Mouse (Mus musculus): Measurements from ENCODE around the gene Kcnip2. TPM values are rescaled to one million over a fixed set of nuclear protein-coding genes. Genes with fewer than 3 reads are reported as not detected.

Kcnip2 gene
- total RNA-seq, 2 experiments from 2014 or later = 0.09 TPM; not detected in 1

DNA sequence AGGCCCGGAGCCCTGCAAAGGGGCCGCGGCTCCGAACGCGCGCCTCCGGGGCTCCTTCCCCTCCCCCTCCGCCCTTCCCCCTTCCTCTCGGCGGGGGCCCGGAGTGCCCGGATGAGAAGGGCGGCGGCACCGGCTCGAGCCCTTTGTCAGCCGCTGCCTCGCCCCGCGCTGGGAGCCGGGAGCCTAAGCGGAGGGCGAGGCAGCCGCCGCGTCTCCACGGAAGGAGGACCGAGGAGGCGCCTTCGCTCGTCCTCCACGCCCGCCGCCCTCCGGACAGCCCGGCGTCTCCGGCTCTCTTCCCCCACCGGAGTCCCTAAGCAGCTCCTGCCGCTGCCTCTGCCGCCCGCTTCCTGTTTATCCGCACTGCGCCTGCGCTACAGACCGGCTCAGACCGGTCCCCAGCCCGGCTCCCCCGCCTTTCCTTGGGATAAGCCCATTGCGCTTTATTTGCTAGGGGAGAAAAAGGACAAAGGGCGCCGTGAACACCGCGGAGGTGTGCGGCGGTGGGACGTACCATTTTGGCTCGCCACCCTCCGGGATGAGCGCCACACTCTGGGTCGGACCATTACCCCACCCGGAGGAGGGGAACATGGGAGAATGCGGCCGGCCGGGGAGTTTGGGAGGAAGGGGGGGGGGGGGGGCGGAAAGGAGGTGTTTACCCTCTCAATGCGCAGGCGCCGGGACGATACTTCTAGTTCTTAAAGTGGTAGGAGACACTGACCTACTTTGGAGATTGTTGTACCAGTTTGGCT, 32.5 kb downstream of the Kcnip2 start, which contains the start of gene Mgea5:
TSS of gene Mgea5 (minus strand) at position 657 of the 752 bp plus-strand sequence.
- peak; percentile 95 for ATAC-seq (ENCODE audit: poor library complexity, severe bottlenecking)

- peak; percentile 46 for ATAC-seq (ENCODE audit: poor library complexity, severe bottlenecking)
These were observed 33.4 kb downstream of the Kcnip2 start for GRCm38 (mm10) chr19:45782315-45783001.

DNA sequence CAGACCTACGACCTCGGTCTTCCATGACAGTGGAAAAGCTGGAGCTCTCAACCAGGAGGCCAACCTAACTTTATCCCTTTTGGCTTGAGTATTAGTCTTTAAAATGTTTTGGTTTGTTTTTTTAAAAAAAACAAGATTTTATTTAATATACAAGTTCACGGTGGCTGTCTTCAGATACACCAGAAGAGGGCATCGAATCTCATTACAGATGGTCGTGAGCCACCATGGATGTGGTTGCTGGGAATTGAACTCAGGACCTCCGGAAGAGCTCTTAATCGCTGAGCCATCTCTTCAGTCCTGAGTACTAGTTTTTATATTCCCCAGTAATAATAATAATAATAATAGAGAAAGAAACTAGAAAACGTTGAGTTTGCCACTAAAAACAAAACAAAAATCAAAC, 34.2 kb downstream of the Kcnip2 start:
- no peak for ATAC-seq (ENCODE audit: poor library complexity, severe bottlenecking)

GRCm38 (mm10) chr19:45780350-45780915, 35.4 kb downstream of the Kcnip2 start:
- no peak for ATAC-seq (ENCODE audit: poor library complexity, severe bottlenecking)

DNA sequence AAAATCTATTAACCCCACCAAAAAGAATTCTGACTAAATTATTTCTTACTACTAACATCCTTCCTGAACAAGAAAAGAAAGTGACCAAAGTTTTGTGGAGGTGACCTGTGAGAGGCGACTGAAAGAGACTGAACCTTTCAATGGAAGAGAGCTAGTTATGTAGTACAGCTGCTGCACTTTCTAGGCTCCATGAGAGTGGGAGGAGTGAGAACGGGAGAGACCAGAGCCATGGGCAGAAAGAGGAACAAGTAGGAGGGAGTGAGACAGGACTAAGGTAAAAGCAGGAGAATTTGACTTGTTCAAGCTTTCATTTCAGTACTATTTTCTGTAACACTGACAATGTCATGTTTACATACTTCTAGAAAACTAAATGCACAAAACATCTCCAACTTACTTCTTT, 40.4 kb downstream of the Kcnip2 start:
- no peak for ATAC-seq (ENCODE audit: poor library complexity, severe bottlenecking)

DNA sequence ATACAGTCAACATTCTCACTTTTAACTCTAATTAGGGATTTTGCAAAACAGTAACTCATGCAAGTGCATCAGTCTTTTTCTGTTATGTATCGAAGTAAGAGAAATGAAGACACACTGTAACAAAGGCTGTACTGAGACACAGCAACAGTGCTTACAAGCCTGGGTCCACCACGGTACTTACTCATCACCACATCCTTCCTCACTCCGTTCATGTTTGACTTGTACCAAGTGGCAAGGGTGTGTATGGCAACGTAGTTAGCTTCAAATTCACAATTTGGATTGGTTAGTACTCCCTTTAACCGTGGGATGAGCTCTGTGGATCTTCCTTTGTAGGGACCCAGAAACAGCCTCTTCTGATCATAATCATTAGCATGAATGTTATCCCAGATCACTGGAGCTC, 44.4 kb downstream of the Kcnip2 start:
- ATAC-seq (ENCODE audit: poor library complexity, severe bottlenecking) = no peak

- ATAC-seq (ENCODE audit: poor library complexity, severe bottlenecking) = no peak
These were observed 55.1 kb downstream of the Kcnip2 start for GRCm38 (mm10) chr19:45760810-45761209.

GRCm38 (mm10) chr19:45758671-45759070, 57.2 kb downstream of the Kcnip2 start:
- ATAC-seq (ENCODE audit: poor library complexity, severe bottlenecking) = no peak

DNA sequence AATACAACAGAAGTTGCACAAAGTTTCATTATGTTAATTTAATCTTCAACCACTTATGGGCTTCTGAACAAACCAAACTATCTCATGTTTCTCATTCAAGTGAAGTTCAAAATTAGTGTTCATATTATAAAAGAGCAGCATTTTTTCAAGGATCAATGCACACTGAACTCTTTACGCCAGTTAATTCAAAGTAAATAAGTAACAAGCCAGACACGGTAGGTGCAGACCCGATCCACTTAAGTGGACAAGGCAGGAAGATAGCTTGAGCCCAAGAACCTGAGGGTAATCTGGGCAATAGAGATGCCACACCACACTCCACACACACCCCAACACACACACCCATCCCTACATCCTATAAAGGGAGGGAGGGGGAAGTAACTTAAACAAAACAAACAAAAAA, 62.3 kb downstream of the Kcnip2 start:
- ATAC-seq (ENCODE audit: poor library complexity, severe bottlenecking) = no peak

DNA sequence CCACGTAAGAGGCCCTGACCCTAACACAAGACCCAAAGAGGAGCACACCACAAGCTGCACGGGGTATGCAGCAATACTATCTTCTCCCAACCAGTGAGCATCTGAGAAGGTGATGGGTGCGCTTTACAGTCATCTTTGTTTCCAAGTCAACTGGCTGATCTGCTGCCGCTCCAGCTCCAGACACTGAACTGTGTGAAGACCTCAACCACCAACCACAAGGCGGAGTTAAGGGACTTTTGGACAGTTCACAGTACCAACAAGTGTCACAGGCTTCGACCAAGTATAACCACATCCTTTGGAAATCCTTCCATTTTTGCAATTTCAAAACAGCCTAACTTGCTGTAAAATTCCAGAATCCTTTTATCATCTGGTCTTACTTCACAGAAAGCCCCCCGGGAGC, 64.0 kb downstream of the Kcnip2 start:
- ATAC-seq (ENCODE audit: poor library complexity, severe bottlenecking) = no peak

DNA sequence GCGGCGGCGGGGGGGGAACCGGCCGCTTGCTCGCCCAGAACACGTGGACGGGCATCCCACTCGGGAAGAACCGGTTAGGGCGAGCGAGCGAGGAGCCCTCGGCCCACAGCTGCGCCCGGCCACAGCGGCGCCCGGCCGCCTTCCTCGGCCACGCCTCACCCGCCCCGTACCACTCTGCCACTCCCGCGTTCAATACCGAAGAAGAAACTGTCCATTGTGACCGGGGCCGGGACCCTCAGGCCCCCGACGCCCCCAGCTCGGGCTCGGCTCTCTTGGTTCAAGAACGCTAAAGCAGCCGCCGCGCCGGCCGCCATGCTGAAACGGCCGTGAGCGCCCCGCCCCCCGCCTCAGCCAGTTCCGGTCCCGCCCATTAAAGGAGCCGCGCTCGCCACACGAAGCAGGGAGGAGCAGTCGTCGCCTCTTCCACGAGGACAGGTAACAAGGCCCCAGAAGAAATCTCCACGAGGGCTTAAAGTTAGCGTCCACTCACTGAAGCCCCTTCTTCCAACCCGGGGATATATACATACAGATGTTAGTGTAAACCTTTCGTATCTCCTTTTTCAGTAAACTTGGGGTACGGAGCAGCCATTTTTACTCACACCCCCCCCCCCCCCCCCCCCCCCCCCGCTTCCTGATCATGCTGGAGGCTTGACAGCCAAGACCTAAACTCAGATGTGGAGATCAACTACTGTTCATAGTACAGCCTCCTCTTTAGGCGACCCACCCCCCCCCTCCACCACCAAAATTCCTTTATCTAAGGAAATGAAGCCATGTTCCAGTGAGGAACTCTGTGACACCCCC, 66.4 kb downstream of the Kcnip2 start, which contains the start of gene Npm3:
TSS of gene Npm3 (minus strand) at position 349 of the 801 bp plus-strand sequence.
- ATAC-seq (ENCODE audit: poor library complexity, severe bottlenecking) = peak; percentile 79

DNA sequence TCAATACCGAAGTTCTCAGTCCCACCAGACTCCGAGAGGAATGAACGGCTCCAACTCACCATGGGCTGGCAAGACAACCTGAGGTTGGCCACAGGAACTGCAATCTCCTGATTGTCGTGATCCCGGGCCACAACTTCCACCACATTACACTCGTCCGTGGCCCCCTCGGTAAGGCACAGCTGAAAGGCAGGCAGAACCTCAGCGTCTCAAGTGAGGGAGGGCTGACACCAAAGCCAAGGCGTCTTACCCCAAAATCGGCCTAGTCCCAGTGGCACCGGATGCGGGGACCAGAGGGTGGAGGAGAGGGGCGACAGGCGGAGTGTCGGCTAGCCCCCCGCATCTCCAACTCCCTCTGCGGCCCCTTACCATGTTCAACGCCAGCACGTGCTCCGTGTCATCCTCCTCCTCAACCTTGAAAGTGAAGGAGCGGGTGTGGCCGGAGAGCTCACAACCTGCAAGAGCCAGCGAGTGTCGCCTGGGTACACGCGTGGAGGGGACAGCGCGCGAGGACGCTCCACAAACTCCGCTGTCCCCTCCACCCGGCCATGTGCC, 67.1 kb downstream of the Kcnip2 start:
- ATAC-seq (ENCODE audit: poor library complexity, severe bottlenecking) = no peak

DNA sequence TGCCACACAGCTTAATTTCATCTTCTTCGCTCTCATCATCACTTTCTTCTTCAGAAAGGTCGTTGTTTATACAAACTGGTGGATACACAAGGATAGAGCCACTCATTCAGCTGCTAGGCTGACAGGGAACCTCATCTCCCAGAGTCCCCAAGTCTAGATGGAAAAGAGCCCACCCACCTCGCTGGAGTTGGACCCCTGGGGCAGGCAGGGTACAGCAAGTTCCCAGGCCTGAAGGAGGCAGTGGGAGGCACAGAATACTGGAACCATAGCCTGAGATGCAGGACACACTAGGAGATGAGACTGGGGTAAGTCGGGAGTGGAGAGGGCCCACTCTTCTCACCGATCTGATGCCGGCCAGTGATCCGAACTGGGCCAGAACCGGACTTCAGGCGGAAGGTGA, 67.7 kb downstream of the Kcnip2 start:
- ATAC-seq (ENCODE audit: poor library complexity, severe bottlenecking) = no peak

DNA sequence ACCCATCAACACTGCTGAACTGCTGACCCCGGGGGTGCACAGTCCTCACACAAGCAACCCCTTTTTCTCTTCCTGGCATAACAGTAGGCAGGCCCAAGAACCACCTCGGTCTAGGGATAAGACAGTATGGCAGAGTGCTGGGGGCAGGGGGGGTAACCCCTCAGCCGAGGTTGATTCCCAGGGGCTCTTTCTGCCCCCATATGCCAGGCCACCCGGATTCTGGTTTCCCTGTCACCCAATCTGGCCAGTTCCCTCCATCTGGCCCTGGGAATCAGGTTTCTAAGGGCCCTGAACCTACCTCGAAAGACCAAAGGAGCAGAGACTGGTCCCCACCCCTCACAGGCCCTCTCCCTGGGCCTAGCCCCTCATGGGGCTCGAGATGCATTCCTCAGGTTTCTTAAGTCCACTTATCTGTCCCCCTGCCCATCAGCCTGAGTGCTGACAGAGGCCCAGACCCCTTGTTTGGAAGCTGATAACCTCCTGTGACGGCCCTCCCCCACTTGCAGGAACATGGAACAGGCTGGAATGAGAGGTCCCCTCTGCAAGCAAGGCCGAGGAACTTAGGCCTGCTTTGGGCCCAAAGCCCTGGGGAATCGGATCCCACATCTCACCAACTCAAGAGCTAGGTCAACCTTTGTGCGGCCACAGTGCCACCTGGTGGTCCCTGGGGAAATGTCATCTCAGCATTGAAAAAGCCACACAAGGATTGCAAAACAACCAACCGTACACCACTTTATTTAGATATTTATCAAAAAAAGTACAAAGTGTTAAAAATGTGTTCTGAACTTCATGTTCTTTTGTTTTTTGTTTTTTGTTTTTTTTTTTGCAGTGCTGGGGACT, 68.6 kb downstream of the Kcnip2 start:
- peak; percentile 68 for ATAC-seq (ENCODE audit: poor library complexity, severe bottlenecking)

- ATAC-seq (ENCODE audit: poor library complexity, severe bottlenecking) = peak; percentile 41; the same call in 1 of the 2 replicates
These were observed 69.5 kb downstream of the Kcnip2 start for GRCm38 (mm10) chr19:45746153-45747020.

- ATAC-seq (ENCODE audit: poor library complexity, severe bottlenecking) = no peak
These were observed 70.3 kb downstream of the Kcnip2 start for GRCm38 (mm10) chr19:45745344-45746152.

DNA sequence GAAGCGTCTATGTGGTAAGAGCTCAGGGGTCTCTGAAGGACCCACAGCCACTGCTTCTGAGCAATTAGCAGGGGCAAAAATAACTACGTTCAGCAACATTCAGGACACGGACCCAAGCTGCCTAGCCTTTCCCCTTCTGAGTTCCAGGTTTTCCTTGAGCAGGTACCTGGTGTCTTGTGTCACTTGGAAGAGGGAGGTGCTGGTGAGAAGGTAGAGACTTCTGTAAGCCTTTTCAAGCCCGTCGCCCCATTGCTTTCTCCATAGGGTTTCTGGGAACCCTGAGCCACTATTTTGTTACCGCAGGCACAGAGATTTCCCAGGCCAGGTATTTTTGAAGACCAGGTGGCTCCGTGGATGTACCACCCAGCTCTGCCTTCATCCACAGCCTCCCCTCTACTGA, 72.2 kb downstream of the Kcnip2 start:
- no peak for ATAC-seq (ENCODE audit: poor library complexity, severe bottlenecking)

DNA sequence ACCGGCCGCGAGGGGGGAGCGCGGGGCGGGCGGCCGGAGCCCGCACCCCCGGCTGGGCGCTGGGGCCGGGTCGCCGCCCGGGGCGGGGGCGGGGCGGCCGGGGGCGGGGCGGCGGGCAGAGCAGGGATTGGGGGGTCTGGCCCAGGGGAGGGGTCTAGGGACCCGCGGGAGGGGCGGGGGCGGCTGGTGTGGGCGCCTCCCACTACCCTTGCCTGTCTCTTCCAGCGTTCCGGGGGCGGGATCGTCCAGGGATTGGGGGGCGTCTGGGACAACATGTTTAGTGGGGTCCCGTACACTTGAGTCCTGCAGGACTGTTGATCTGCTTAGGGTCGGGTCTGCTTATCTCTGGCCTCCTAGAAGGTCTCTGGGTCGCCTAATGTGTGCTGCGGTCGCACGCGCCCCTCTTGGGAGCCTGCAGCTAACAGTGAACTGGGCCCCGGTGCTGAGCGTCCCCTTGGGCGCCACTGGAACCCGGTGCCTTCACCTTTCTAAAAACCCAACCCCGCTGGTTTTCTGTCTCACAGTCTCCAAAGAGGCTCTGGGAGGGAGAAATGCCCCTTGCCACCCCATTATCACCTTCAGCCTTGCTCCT, 72.8 kb downstream of the Kcnip2 start:
- no peak for ATAC-seq (ENCODE audit: poor library complexity, severe bottlenecking)

Measured in megakaryocyte, adult 5-6 weeks (primary cell).